Mouse (Mus musculus) embryo, embryonic 9.5 days (tissue): ENCODE measurements at regions not wholly inside any gene's neighbourhood (a gene's known extent, or its start where the extent isn't known, plus 50 kb on each side); places are given as distances from the start of the nearest gene placed in this dataset.

Source experiments
- DNase-seq: peaks from one replicate; pipeline ENCODE4 v3.0.0-alpha.2; 2017; ENCODE audit errors: extremely low spot score

- peak; percentile 46 for DNase-seq
These were observed 392.3 kb upstream of the Mef2c start for GRCm38 (mm10) chr13:83111503-83111902.

DNA sequence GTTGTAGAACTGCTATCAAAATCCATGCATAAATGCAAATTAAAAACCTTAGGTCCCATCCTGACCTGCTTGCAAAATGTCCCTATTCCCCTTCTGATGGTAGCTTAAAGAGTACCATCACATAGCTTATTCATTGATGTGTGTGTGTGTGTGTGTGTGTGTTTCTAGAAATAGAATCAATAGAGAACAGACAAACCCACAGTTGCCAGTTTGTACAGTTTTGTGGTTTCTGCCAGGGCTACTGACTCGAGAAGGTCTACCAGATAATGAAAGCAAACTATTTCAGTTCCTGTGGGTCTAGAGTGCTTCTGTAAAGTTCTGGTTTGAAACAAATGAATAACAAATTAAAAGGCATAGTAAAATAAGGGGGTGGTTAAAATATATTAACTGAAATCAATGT, 391.5 kb upstream of the Mef2c start:
- DNase-seq: no peak

- DNase-seq: no peak
These were observed 391.1 kb upstream of the Mef2c start for GRCm38 (mm10) chr13:83112741-83113140.

DNA sequence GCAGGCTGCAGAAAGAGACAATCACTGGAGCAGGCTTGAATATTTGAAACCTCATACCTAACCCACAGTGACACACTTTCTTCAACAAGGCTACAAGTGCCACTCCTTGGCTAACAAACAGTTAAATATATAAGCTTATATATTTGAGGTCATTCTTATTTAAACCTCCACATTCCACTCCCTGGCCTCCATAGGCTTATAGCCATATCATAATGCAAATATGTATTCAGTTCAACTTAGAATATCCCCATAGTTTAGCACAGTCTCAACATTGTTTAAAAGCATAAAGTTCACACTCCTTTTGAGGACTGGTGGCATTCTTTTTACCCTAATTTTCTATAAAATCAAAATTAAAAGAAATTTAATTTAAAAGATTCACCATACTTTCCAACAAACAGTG, 390.0 kb upstream of the Mef2c start:
- no peak for DNase-seq

DNA sequence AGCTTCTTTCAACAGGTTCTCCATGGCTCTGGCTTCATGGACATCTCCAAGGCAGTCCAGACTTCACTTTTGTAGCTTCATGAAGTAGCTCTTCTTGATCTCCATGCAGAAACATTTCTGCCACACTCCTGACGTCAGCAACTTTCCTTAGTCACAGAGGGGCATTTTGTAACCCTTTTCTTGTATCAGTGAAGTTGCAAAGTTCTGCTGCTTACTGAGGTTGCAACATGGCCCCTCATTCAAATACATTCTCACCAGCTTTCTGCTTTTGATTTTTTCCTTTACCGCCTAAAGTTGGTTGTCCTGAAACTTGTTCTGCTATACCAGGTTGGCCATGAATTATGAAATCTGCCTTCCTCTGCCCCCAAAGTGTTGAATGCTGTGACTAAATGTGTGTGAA, 389.4 kb upstream of the Mef2c start:
- DNase-seq: no peak

DNA sequence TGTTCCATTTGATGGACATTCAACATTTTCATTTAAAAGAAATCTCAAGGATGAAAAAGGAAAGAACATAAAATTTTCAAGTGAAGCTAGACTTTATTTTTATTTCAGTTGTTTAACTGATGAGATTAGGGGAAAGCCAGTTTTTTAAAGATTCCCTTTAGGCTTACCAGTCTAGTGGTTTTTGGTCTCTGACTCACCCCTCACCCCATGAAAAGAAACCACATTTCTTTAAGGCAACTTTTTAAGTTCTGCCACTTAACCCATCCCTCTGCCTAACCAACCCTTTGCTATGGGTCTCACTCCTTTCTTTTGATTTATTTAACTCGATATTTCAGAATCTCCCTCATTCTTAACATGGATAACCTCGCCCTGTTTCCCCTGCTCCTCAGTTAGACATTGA, 388.1 kb upstream of the Mef2c start:
- DNase-seq: no peak

DNA sequence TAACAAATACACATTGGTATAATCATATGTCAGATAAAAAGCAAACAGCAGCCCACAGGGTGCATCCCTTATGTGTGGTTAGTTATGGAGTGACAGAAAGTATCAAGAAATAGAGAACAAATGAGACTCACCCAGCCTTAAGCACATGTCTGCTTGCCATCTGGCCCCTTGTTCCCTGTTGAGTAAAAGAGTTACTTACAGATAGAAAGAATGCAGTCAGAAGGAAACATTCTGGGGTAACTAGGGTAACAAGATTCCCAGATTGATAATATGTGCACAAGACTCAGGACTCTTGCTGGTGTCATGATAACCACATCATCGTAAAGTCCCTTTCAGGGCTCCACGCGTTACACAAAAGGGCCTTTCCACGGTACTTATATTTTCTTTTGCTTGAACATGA, 383.5 kb upstream of the Mef2c start:
- DNase-seq: no peak

DNA sequence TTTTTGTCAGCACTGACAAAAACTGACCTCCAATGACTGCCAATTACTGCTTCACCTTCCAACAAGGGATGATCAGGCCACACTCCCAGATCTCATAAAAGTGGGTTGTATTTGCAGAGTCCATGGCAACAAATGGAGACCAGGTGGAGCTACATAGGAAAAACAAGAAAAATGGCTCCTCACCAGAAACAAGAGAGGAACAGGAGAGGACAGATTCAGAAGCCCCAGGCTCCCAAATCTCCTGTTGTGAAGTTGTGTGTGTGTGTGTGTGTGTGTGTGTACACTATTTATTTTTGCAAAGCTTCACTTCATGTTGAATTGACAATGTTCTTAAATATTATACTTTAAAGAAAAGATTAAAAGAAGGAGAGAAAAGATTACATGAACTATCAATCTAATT, 380.2 kb upstream of the Mef2c start:
- DNase-seq: no peak

DNA sequence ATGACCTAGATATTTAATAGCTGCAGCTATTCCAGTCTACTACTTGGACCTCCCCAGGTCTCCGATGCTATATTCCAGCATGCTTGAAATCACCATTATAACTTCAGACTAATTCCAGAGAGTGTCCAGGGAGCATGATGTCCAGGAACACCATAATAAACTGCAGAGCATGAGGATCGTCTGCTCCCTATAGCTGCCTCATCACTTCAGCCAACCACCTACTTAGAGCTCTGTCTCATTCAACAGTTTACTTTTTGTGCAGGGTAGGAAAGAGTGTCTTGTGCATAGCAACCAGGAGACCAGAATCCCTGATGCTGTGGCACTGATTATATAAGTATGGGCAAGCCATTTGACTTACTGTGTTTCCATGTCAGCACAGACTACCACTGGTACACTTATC, 379.2 kb upstream of the Mef2c start:
- no peak for DNase-seq

GRCm38 (mm10) chr13:83126438-83126837, 377.4 kb upstream of the Mef2c start:
- DNase-seq: no peak

DNA sequence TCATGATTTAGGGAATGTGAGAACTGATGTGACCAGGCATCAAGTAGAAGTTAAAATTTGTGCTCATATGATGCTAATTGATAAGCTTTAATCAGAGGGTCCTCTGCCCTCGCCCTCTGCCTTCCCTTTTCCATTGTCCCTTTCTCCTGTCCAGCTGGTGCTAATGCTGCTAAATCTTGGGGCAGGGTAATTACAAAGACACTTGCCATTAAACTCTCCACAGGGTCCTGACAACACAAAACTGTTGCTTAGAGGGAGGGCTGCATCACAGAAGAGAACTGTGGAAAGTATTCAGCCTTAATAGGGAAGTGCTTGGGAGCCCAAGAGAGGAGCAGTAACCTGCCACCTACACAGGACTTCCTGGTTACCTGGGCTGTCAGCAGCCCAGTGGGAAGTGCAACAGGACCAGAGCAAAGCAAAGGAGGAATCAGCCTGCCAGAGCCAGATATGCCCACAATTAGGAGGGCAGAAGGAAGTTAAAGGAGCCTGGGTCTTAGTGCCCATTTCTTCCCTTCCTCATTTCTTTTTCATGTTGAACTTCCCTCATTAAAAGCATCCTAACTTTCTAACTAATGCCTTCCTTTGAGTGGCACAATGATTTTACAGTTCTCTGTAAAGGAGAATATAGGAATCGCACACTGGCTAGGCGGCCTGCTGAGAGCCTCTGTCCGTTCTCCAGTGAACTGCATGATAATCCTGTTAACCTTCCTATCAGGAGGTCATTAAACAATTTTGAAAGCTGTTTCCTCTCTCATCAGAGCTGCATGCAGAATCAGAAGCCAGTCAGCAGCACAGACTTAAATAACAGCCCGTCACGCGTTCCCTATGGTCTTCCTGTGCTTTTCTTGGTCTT, 372.5 kb upstream of the Mef2c start:
- DNase-seq: no peak

DNA sequence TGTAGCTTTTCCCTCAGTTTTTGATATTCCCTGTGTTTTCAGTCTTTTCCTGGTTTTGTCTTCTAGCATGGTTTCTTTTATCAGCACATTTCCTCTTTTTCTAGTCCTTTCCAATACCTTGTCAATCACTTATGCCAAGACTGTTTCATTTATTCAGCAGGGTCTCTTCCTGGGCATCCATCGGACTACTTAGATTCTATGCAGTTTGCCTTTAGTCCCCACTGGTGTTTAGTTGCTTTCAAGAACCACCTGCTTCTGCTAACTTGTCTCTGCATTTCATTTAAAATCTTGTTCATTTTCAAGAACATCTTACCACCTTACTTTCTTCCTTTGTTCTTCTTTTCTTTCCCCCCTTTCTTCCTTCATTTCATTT, 371.9 kb upstream of the Mef2c start:
- no peak for DNase-seq

DNA sequence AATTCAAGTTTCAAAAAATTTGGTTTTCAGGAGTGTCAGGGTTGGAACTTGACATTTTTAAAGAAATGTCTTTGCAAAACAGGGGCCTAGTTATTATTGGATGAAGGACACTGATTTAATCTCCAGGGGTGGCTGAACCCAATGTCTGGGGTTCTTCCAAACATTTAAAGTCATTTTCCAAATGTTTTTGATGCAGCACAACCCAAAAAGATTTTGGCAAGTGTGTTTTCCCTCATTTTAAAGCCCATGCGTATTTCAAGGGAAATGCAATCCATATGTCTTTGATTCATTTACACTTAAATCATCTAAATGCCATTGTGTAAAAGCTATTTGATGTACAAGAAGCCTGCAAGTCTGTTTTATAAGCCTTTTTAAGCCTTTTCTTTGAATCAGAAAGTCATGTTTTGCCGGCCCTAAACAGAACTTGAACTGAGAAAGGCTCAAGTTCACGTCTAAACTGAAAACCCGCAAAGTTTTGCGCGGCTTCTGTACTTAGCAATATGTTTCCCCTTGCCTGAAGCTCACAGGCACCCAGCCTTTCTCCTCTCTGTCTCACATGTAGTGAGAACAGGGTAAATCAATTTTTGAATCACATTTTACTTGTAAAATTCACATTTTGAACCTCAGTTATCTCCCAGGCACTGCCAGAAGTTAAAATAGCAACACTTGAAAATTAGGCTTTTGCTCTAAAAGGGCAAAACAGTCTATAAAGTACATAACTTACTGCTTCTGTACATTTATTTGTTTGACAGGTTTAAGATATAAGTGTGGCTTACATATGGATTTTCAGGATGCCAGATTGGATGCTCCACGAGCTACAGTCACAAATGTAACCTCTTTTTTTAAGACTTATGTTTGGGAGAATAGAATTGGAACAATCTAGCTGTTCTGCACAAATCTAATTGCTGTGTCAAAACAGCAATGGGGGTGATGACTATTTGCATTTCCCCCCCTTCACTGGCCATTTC, 370.9 kb upstream of the Mef2c start:
- DNase-seq: no peak

DNA sequence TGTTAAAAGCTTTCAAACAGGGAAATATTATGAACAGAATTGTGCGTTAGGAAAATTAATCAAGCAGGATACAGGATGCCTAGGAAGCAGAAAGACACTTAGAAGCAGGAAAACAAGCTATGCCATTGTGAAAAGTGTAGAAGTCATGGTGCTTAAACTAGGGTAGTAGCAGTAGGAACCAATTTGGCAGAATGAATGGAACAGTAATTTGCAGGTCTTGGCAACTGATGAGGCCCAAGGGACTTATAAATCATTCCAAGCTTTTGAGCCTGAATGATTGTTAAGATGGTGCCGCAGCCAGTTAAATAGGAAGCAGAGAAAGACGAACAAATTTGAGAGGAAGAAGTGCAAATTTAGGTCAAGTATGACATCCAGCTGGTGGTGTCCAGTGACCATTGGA, 360.5 kb upstream of the Mef2c start:
- no peak for DNase-seq

DNA sequence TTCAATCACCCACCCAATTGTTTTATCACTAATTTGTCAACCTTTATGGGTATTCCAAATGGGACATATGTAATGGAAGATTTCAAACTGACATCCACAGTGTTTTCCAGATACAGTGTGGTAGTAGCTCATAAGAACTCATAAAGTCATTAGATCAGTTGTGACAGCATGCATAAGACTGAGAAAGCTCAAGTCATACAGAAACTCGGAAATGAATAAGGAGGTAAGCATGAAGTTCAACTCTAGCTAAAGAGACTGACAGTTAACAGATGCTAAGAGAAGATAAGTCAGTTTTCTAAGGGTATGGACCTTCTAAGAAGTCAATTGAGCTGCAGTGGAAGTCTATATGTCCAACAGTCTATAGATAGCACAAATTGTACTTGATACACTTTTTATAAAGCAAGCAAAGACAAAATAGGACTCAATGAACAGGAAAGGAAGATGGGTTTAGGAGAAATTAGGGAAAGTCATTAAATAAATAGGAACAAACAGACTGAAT, 349.2 kb upstream of the Mef2c start:
- DNase-seq: no peak

- no peak for DNase-seq
These were observed 343.9 kb upstream of the Mef2c start for GRCm38 (mm10) chr13:83159969-83160368.

GRCm38 (mm10) chr13:83162761-83163160, 341.1 kb upstream of the Mef2c start:
- DNase-seq: no peak

DNA sequence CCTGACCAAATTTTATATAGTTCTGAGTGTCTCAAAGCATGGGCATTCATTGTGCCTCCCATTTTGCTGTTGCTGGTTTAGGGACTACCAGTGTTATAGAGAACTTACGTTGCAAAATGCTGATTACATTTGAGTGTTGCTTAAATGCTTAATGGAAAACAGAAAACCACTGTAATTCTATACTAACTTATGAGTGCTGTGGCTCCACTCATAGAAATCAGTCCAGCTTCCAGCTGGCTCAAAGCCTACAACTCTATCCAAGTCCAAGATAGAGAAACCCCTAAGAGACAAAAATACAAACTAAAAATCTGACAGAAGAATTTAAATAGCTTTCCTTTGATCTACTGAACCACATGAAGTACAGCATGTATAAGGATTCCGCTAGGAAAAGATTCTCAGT, 328.7 kb upstream of the Mef2c start:
- DNase-seq: no peak

- DNase-seq: no peak
These were observed 301.7 kb upstream of the Mef2c start for GRCm38 (mm10) chr13:83201931-83202671.

GRCm38 (mm10) chr13:83206622-83207021, 297.2 kb upstream of the Mef2c start:
- no peak for DNase-seq

DNA sequence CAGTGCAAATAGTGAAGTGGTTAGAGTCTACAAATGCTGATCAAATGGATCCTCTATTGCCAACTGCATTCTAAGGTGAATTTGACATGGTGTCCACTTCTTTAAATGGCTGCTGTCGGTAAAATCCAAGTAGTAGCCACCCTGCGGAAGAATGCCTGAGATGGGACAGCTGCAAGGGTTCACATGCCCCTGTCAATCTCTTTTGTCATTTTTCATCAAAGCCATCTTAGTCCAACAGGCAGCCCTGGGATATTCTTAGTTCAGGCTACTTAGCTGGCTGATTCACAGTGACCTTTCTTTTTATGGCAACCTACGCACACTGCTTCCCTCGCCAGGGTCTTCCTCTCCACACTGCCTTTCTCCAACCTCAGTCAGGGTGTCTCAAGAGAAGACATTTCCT, 296.3 kb upstream of the Mef2c start:
- DNase-seq: no peak

GRCm38 (mm10) chr13:83208111-83208510, 295.7 kb upstream of the Mef2c start:
- no peak for DNase-seq
